Mouse (Mus musculus) forebrain, embryonic 10.5 days (tissue): ENCODE measurements at regions not wholly inside any gene's neighbourhood (a gene's known extent, or its start where the extent isn't known, plus 50 kb on each side); places are given as distances from the start of the nearest gene placed in this dataset.

Experiments used
- DNase-seq: peaks from one replicate; pipeline ENCODE4 v3.0.0-alpha.2; 2017; ENCODE audit warnings: low spot score; ENCODE audit errors: extremely low spot score
- H3K27ac ChIP-seq: fragments of 300-500 bp; sonication (generic); 2 replicates; pipeline ENCODE4 v1.5.1; 2016; ENCODE audit warnings: mild to moderate bottlenecking
- H3K27me3 ChIP-seq: fragments of 300-500 bp; sonication (generic); 2 replicates; pipeline ENCODE4 v1.6.1; 2016; ENCODE audit warnings: mild to moderate bottlenecking; ENCODE audit not compliant: poor library complexity, severe bottlenecking
- H3K36me3 ChIP-seq: fragments of 300-500 bp; sonication (generic); replicated peaks from 2 replicates; pipeline ENCODE4 v1.6.1; 2016; ENCODE audit warnings: mild to moderate bottlenecking, moderate library complexity
- H3K4me1 ChIP-seq: fragments of 300-500 bp; sonication (generic); 2 replicates; pipeline ENCODE4 v1.6.1; 2016
- H3K4me3 ChIP-seq: fragments of 300-500 bp; sonication (generic); 2 replicates; pipeline ENCODE4 v1.5.1; 2016; ENCODE audit warnings: mild to moderate bottlenecking, moderate library complexity
- H3K9me3 ChIP-seq: fragments of 300-500 bp; sonication (generic); 2 replicates; pipeline ENCODE4 v1.6.1; 2016; ENCODE audit warnings: mild to moderate bottlenecking, moderate library complexity
- WGBS: fragments of 180-500 bp; shearing (Covaris S2); methylation state at CpG from one replicate; pipeline ENCODE4 v1.1.7; 2016; 5-methylcytosine and 5-hydroxymethylcytosine counted together

DNA sequence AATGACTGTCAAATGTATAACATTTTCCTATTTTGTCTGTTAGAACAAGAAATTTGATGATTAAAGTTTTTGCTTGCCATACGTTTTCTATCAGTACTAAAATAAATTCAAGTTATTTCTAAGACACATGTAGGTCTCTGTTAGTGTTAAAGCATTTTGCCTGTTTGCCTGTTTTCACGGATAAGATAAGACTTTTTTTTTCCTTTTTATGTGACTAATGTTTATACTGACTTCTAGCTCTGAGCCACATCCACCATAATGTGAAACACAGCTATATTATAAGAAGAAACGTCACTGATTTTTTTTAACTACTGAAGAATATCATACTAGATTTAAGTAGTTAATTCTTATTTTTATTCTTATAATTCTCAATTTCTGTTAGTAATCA is 1012.6 kb downstream of the Cdh8 start:
- Histone ChIP-seq H3K4me1 (no peaks in the 10 kb centered on the region), H3K4me3 (no peak overlapping the region), H3K9me3 (no peaks in the 10 kb centered on the region), H3K36me3 (no peaks in the 10 kb centered on the region), H3K27me3 (no peaks in the 10 kb centered on the region), H3K27ac (no peak overlapping the region)
- WGBS: 85% methylated on average over 3 of the region's 3 CpGs
- DNase-seq: no peak

DNA sequence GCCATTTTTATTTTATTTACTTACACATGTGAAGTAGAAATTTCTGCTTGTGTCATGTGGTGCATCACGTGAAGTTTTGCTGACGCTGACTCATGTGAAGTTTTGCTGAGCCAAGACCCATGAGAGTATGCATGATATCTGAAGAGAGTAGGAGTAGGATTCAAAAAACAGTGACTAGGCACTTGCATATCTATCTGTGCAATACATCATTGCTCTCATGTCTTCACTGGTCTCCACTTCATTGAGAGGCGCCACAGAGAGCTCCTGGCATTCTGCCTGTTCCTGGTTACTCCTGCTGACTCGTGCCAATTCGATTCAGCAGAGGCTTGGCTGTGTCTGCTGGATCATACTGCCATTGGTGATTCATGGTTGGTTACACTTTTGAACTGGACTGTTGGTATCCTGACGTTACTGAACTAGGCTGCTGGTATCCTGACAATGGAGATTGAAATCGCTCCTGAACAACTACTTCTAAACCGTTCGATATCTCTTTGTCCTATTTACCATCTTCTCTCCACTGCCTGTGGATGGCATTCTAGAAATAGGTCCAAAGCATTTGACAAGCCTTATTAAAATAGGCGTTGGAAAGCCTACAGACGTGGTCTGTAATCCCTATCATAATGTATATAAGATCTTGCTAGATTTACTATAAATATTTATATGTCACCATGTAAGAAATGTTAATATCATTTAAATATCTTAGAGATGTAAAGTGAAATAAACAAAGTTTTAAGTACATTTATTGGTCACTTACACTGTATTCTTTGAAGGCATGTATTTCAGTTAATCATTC is 1013.2 kb downstream of the Cdh8 start:
- H3K4me3 ChIP-seq: no peak overlapping the region
- no peaks in the 10 kb centered on the region for H3K4me1 ChIP-seq
- H3K27ac ChIP-seq: no peak overlapping the region
- WGBS: 91% methylated on average over 11 of the region's 11 CpGs
- DNase-seq: no peak
- H3K27me3 ChIP-seq: no peaks in the 10 kb centered on the region
- no peaks in the 10 kb centered on the region for H3K9me3 ChIP-seq
- no peaks in the 10 kb centered on the region for H3K36me3 ChIP-seq

DNA sequence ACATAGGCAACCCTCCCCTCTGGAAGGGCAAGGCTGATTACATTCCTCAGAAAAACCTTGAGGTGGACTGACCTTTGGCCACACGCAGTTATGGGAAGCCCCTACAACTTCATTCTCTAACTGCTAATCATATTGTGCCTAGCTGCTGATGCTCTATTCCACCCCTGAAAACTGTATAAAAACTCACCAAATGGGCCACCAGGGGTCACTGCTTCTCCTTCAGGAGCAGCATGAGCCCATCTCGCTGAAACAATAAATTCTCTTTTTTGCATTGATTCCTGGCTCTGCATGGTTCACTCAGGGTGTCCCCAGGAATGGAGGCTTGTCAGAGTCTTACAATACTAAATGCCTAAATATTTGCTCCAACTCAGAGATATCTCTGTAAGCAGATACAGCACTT is 1034.5 kb downstream of the Cdh8 start:
- no peaks in the 10 kb centered on the region for H3K4me1 ChIP-seq
- no peaks in the 10 kb centered on the region for H3K27me3 ChIP-seq
- 86% methylated on average over 2 of the region's 2 CpGs for WGBS
- no peak overlapping the region for H3K27ac ChIP-seq
- DNase-seq: no peak
- no peaks in the 10 kb centered on the region for H3K9me3 ChIP-seq
- no peaks in the 10 kb centered on the region for H3K36me3 ChIP-seq
- no peak overlapping the region for H3K4me3 ChIP-seq

DNA sequence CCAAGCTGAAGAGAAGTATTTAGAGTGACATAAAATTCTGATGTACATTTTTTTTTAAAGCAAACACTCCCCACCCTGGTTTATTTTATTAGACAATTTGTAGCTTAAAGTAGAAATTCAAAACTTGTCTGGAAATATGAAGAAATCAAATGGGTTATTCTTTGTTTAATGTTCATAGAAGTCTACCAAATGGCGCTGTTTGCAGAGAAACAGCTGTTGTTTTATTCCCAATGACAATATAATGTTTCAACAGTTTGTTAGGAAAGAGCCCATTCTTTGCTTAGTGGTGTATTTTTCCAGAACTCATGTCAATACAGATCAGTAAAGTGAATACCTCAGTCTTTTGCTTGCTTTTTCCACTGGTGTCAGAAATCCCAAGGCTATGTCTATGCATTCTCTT is 1035.9 kb downstream of the Cdh8 start:
- Histone ChIP-seq H3K4me3 (no peak overlapping the region), H3K27ac (no peak overlapping the region), H3K4me1 (no peaks in the 10 kb centered on the region), H3K9me3 (no peaks in the 10 kb centered on the region), H3K36me3 (no peaks in the 10 kb centered on the region), H3K27me3 (no peaks in the 10 kb centered on the region)
- 96% methylated on average over 1 of the region's 1 CpGs for WGBS
- no peak for DNase-seq

DNA sequence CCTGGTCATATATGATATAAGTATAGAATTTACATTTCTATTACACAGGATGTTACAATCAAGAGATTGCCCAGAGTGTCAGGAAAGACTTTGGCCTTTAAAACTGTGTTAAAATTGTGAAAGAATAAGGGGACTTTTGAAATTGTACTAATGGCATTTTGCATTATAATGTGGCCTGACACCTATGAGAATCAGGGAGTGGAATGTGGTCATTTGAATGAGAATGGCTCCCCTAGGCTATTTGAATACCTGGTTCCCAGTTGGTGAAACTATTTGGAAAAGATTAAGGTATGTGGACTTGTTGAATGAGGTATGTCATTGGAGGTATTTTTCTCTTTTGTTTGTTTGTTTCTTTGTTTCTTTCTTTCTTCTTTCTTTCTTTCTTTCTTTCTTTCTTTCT is 1038.5 kb downstream of the Cdh8 start:
- no peaks in the 10 kb centered on the region for H3K36me3 ChIP-seq
- no peaks in the 10 kb centered on the region for H3K4me1 ChIP-seq
- H3K9me3 ChIP-seq: no peaks in the 10 kb centered on the region
- no peak overlapping the region for H3K4me3 ChIP-seq
- no peak overlapping the region for H3K27ac ChIP-seq
- no peaks in the 10 kb centered on the region for H3K27me3 ChIP-seq
- DNase-seq: no peak

DNA sequence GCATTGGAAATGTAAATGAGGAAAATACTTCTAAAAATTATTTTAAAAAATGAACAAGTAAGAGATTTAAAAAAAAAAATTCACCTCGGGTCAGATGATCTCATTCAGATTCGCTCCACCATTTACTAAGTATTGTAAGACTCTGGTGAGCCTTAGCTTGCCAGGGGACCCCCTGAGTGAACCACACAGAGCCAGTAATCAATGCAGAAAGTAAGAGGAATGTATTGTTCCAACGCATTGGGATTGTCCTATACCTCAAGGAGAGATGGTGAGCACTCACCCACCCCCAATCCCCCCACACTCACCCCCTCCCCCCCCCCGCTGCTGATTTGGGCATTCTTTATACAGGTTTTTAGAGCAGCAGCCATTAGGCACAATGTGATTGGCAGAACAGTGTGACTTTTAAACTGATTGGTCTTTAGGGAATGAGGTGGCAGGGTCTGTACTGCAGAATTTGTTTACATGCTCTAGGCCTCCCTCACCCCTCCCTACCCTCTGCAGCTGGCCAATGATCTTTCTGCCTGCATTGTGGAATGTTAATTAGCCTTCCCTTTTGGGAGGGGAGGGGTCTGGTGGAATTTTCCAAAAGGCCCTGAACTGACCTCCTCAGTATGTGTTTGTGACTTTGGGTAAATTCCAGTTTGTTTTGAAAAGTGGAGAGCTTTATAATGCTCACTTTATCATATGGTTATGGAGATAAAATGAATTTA is 1043.4 kb downstream of the Cdh8 start:
- Histone ChIP-seq H3K4me1 (no peaks in the 10 kb centered on the region), H3K27ac (no peak overlapping the region), H3K27me3 (no peaks in the 10 kb centered on the region), H3K36me3 (no peaks in the 10 kb centered on the region), H3K9me3 (no peaks in the 10 kb centered on the region), H3K4me3 (no peak overlapping the region)
- no peak for DNase-seq
- 48% methylated on average over 3 of the region's 4 CpGs for WGBS

DNA sequence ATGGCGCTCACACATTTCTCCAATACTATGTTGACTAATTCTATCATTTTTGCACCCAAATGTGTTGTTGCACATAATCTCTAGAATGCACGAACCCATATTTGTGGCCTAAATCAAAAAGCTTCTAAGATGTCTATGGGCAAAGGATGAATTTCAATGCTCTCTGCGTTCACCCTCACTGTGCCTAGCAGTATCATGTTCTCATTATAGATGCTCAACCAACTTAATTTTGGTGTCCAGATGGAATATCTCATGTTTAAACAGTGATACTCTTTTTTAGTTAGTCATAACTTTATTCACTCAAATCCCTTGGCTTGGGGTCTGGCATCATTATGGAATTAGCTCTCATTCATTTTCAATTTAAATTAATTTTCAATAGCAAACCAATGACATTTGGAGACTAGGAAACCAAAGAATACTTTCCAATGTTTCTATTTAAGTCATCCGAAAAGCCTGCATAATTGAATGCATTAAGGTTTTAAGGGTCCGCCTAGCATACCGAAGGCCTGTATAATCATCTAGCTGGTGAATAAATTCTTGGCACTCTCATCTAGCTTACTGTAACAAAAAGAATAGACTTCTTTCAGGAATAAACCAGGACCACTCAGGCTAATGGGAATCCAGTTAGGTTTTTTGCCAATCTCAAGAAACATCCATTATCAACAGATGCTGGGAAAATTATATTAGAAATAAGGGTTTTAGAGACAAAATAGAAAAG is 1050.7 kb downstream of the Cdh8 start:
- no peak for DNase-seq
- Histone ChIP-seq H3K9me3 (no peaks in the 10 kb centered on the region), H3K27me3 (no peaks in the 10 kb centered on the region), H3K36me3 (no peaks in the 10 kb centered on the region), H3K4me3 (no peak overlapping the region), H3K4me1 (no peaks in the 10 kb centered on the region), H3K27ac (no peak overlapping the region)
- 93% methylated on average over 6 of the region's 6 CpGs for WGBS

DNA sequence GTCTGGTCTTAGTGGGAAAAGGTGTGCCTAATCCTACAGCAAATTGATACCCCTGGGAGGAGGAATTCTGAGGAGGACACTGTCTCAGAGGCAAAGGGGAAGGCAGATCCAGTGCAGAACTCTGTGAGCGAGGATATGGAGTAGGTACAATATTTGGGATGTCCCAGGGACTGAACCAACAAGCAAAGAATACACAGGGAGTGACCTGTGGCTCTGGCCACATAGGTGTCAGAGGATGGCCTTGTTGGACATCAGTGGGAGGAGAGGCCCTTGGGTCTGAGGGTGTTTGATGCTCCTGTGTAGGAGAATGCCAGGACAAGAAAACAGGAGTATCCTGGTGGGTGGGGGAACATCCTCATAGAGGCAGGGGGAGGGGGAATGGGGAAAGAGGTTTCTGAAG is 1079.0 kb downstream of the Cdh8 start:
- Histone ChIP-seq H3K4me1 (no peaks in the 10 kb centered on the region), H3K4me3 (no peak overlapping the region), H3K27ac (no peak overlapping the region), H3K9me3 (no peaks in the 10 kb centered on the region), H3K36me3 (no peaks in the 10 kb centered on the region), H3K27me3 (no peaks in the 10 kb centered on the region)
- no peak for DNase-seq
- WGBS: 83% methylated on average over 1 of the region's 1 CpGs

DNA sequence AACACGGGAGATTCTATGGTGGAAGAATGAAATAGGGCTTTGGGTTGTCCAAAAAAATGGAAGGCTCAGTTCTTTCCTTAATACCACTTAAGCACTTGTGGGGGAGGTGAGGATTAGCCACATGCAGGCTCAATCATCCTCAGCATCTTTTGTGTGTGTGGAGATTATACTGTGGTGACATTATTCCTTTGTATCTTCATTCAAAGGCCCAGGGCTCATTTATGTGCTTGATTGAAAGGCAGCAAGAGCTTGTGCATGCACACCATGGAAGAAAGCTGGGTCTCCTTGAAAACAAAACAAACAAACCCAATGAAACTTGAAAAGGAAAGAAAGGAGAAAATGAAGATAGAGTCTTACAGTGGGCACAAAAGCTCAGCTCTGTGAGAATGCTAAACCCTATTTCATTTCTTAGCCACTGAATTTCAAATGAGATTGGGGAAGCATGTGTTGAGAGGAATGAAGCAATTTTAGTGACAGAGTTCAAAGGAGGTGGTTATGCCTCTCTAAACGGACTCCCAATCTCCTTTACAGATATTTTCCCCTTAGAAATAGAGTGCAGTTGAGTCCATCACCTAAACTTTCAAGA is 1106.8 kb downstream of the Cdh8 start:
- H3K27ac ChIP-seq: peak overlapping the region; percentile 79
- WGBS: 18% methylated on average over 2 of the region's 2 CpGs

DNA sequence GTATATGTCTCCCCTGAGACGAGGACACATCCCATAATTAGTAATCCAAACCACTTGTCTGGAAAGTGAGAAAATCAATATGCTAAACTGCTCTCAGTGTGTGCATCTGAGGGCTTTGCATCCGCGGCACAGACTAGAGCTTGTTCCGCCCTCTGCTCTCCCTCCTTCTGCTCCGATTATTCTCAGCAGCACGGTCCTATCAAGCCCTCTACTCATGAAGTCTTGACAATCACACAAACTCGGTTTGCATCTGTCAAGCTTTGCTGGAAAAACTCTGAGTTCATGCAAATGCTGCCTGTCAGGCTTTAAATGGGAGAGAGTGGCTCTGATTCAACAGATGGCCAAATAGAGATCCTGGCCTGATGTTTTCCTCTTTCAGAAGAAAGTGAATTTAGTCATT is 1121.3 kb downstream of the Cdh8 start:
- Histone ChIP-seq H3K36me3 (no peaks in the 10 kb centered on the region), H3K4me1 (no peaks in the 10 kb centered on the region), H3K9me3 (no peaks in the 10 kb centered on the region), H3K4me3 (no peak overlapping the region), H3K27me3 (no peaks in the 10 kb centered on the region), H3K27ac (no peak overlapping the region)
- WGBS: 64% methylated on average over 7 of the region's 7 CpGs
- DNase-seq: no peak

More for the DNA sequence above, 1106.8 kb downstream of the Cdh8 start:
- H3K4me1 ChIP-seq: peaks cover 21% of the 10 kb centered on the region
- H3K36me3 ChIP-seq: no peaks in the 10 kb centered on the region
- H3K9me3 ChIP-seq: no peaks in the 10 kb centered on the region
- peak; percentile 58 for DNase-seq
- no peaks in the 10 kb centered on the region for H3K27me3 ChIP-seq
- no peak overlapping the region for H3K4me3 ChIP-seq

DNA sequence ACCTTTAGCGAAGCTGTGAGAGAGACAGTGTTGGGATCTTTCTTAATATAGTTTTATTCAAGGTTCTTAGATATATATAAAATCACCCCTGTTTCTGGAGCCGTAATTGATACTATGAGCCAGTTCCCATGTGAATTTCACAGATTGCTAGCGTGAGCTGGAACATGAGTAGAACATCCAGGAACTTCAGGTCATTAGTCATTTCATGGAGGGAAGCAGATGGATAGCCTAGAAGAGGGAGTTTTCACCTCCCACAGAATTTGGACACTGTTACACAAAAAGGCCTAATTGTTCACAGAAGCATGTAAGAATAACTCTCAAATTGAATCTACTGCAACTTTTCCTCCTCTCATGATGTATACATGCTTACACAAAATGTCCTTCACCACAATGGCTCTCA is 1156.0 kb downstream of the Cdh8 start:
- no peak for DNase-seq
- Histone ChIP-seq H3K4me3 (no peak overlapping the region), H3K36me3 (no peaks in the 10 kb centered on the region), H3K27me3 (no peaks in the 10 kb centered on the region), H3K27ac (no peak overlapping the region), H3K9me3 (no peaks in the 10 kb centered on the region), H3K4me1 (no peaks in the 10 kb centered on the region)
- WGBS: 95% methylated on average over 3 of the region's 3 CpGs

DNA sequence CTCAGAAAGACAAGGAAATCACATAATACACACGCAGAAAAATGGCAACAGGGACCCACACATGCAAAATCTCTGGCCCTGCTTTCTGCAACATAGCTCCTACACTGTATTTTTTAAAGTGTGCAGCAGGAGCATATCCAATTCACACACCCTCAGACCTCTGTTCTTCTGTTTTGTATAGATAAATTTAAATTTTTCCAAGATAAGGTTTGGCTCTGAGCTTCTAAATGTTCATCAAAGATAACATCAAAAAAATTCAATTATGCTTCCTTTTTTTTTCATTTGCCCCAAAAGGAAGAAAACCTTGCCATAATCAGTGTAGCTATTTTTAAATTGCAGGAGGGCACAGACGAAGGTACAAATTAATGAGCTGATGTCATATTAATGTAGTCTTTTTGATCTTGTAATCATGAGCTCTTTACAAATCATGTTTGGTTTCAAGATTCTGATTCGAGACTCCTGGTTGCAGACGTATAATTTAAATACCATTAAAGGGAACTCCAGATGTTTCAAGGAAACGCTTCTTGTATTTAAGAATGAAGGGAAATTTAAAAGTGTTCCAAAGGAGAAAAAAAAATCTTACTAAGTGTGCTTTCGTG is 1172.8 kb downstream of the Cdh8 start:
- WGBS: 85% methylated on average over 6 of the region's 6 CpGs

More for the DNA sequence above, 1172.8 kb downstream of the Cdh8 start:
- Histone ChIP-seq H3K36me3 (no peaks in the 10 kb centered on the region), H3K27me3 (no peaks in the 10 kb centered on the region), H3K4me3 (no peak overlapping the region), H3K27ac (no peak overlapping the region), H3K9me3 (no peaks in the 10 kb centered on the region), H3K4me1 (no peaks in the 10 kb centered on the region)
- no peak for DNase-seq
